Mouse (Mus musculus) gastrocnemius, postnatal 10 days (tissue): ENCODE measurements around the gene Robo3. TPM values are rescaled to one million over a fixed set of nuclear protein-coding genes. Genes with fewer than 3 reads are reported as not detected.

Source experiments
- DNase-seq: peaks from one replicate; pipeline ENCODE4 v3.0.0; 2021; ENCODE audit warnings: mixed read lengths
- total RNA-seq, 2 experiments: library from RNA; stranded (reverse); gene quantifications; 2 replicates each; pipeline ENCODE4 v1.2.3; 2021

Gene Robo3
- total RNA-seq, 2 experiments from 2014 or later = 0.18 to 0.21 TPM

- no peak for DNase-seq
Measured at GRCm38 (mm10) chr9:37368081-37368830, 64.8 kb downstream of the Robo3 start.

- no peak for DNase-seq
Measured at GRCm38 (mm10) chr9:37367301-37368080, 65.6 kb downstream of the Robo3 start, which contains the start of gene Hepacam. Gene Hepacam, plus strand, starts transcription at chr9:37367351.

- DNase-seq = no peak
Measured at GRCm38 (mm10) chr9:37365706-37366105, 67.3 kb downstream of the Robo3 start.

Other genes starting within 250 kb of the Robo3 start
- gene Tmem218, start 225.0 kb downstream of the Robo3 start, total RNA-seq = 1 to 10 TPM; 3.6 to 3.7 TPM
- gene Slc37a2, start 177.5 kb downstream of the Robo3 start, total RNA-seq = 1 to 10 TPM; 1.8 to 8.8 TPM
- gene Ccdc15, start 84.8 kb downstream of the Robo3 start, total RNA-seq = 1 to 10 TPM; 1.9 to 2.6 TPM
- 1 to 10 TPM in 1 of 2 experiments, under 1 TPM in 1; 0.84 to 1.6 TPM for gene Hepacam, start 65.9 kb downstream of the Robo3 start, total RNA-seq
- 10 to 100 TPM; 21.1 to 25.4 TPM for gene Robo4, start 31.3 kb downstream of the Robo3 start, total RNA-seq
- gene Msantd2, start 56.1 kb upstream of the Robo3 start, total RNA-seq = 10 to 100 TPM in 1 of 2 experiments, 1 to 10 TPM in 1; 8.9 to 12.3 TPM
- 10 to 100 TPM; 50.9 to 53.8 TPM for gene Esam, start 94.8 kb upstream of the Robo3 start, total RNA-seq
- gene Vsig2, start 106.0 kb upstream of the Robo3 start, total RNA-seq = 1 to 10 TPM; 3.4 to 5.4 TPM
- 1 to 10 TPM; 2.8 to 5.1 TPM for gene Nrgn, start 119.7 kb upstream of the Robo3 start, total RNA-seq
- gene Siae, start 122.5 kb upstream of the Robo3 start, total RNA-seq = 1 to 10 TPM; 4.0 to 4.4 TPM
- 1 to 10 TPM; 2.1 to 3.0 TPM for gene Spa17, start 180.5 kb upstream of the Robo3 start, total RNA-seq
- 10 to 100 TPM; 46.1 to 54.6 TPM for gene Tbrg1, start 224.1 kb upstream of the Robo3 start, total RNA-seq
- gene Panx3, start 236.0 kb upstream of the Robo3 start, total RNA-seq = 1 to 10 TPM in 1 of 2 experiments, not detected in 1; 3.3 TPM